Mouse (Mus musculus): Measurements from ENCODE around the gene Gm49510.

GRCm38 (mm10) chr15:78927788-78928457 lies 28.5 kb downstream of the Gm49510 start:
- TF ChIP-seq POLR2AphosphoS2 (IDR thresholded peaks at IDR 0.05; ENCODE audit: low read depth, low read length) (0 out of 2 replicates have a peak, but pooled peaks have one; percentile 47), NELFE (IDR thresholded peaks at IDR 0.05; ENCODE audit: low read depth, low read length) (peak; percentile 32; the same call in 1 of the 2 replicates), BHLHE40 (IDR thresholded peaks at IDR 0.05; ENCODE audit: low read depth, low read length) (peak; percentile 71), CTCF (conservative IDR thresholded peaks at IDR 0.05 in 1 of 2, IDR thresholded peaks at IDR 0.05 in 1 of 2; ENCODE audit: low read depth in 2 of 2, low read length in 2 of 2) (no peak), POLR2A (IDR thresholded peaks at IDR 0.05; ENCODE audit: low read depth, low read length) (peak; percentile 56), HCFC1 (IDR thresholded peaks at IDR 0.05; ENCODE audit: low read depth, low read length) (peak; percentile 51), ZKSCAN1 (IDR thresholded peaks at IDR 0.05; ENCODE audit: borderline replicate concordance, low read depth, low read length) (no peak), MAX (IDR thresholded peaks at IDR 0.05; ENCODE audit: low read length) (peak; percentile 65; the same call in 1 of the 2 replicates), NRF1 (IDR thresholded peaks at IDR 0.05; ENCODE audit: low read depth, low read length) (peak; percentile 24; the same call in 1 of the 2 replicates), E2F4 (IDR thresholded peaks at IDR 0.05; ENCODE audit: insufficient replicate concordance, low read depth, low read length) (peak; percentile 52; the same call in 1 of the 2 replicates), ZMIZ1 (IDR thresholded peaks at IDR 0.05; ENCODE audit: low read depth, low read length) (peak; percentile 73), SIN3A (IDR thresholded peaks at IDR 0.05; ENCODE audit: low read length) (peak; percentile 94), RAD21 (IDR thresholded peaks at IDR 0.05; ENCODE audit: low read depth, low read length) (no peak), ZNF384 (IDR thresholded peaks at IDR 0.05; ENCODE audit: low read depth, low read length) (peak; percentile 25; the same call in 1 of the 2 replicates)
